Mouse (Mus musculus) cortical plate, adult 2 months (tissue): ENCODE measurements around the gene Usp44.

Experiments used
- CTCF ChIP-seq: fragments of 200-500 bp; IDR thresholded peaks from 2 replicates; pipeline ENCODE4 v1.5.1; 2011; ENCODE audit warnings: mild to moderate bottlenecking, control low read depth, low read length; ENCODE audit not compliant: insufficient read depth; ENCODE audit errors: extremely low read depth
- POLR2A ChIP-seq: fragments of 200-500 bp; IDR thresholded peaks from 2 replicates; pipeline ENCODE4 v1.6.1; 2011; ENCODE audit warnings: mild to moderate bottlenecking, low read length, control low read depth; ENCODE audit not compliant: insufficient read depth; ENCODE audit errors: extremely low read depth

- TF ChIP-seq CTCF (no peak), POLR2A (no peak)
Observed at GRCm38 (mm10) chr10:93907376-93907775, 76.0 kb downstream of the Usp44 start.
